Mouse (Mus musculus) forebrain, postnatal 0 days (tissue): ENCODE measurements around the gene Sytl2. TPM values are rescaled to one million over a fixed set of nuclear protein-coding genes. Genes with fewer than 3 reads are reported as not detected.

ENCODE experiments used
- ATAC-seq: fragments of 200-750 bp; cut with Nextera tagmentation; 2 replicates; pipeline ENCODE4 v1.8.0; 2017; ENCODE audit warnings: mild to moderate bottlenecking, moderate library complexity
- DNase-seq: peaks from one replicate; pipeline ENCODE4 v3.0.0-alpha.2; 2015
- H3K27ac ChIP-seq: fragments of 300-500 bp; sonication (generic); 2 replicates; pipeline ENCODE4 v1.5.1; 2014; ENCODE audit warnings: low read depth, mild to moderate bottlenecking, antibody characterized with exemption, low read length, moderate library complexity, mixed read lengths
- H3K27me3 ChIP-seq: fragments of 300-500 bp; sonication (generic); 2 replicates; pipeline ENCODE4 v1.6.1; 2014; ENCODE audit warnings: mild to moderate bottlenecking, low read length, mixed read lengths; ENCODE audit not compliant: insufficient read depth
- H3K36me3 ChIP-seq: fragments of 300-500 bp; sonication (generic); 2 replicates; pipeline ENCODE4 v1.6.1; 2014; ENCODE audit warnings: mild to moderate bottlenecking, moderate library complexity; ENCODE audit not compliant: insufficient read depth
- H3K4me1 ChIP-seq: fragments of 300-500 bp; sonication (generic); 2 replicates; pipeline ENCODE4 v1.6.1; 2014; ENCODE audit warnings: antibody characterized with exemption; ENCODE audit not compliant: insufficient read depth
- H3K4me2 ChIP-seq: fragments of 300-500 bp; sonication (generic); 2 replicates; pipeline ENCODE4 v1.6.1; 2014; ENCODE audit warnings: low read depth, mild to moderate bottlenecking, moderate library complexity
- H3K4me3 ChIP-seq: fragments of 300-500 bp; sonication (generic); 2 replicates; pipeline ENCODE4 v1.5.1; 2014; ENCODE audit warnings: low read depth, low read length, mixed read lengths
- H3K9ac ChIP-seq: fragments of 300-500 bp; sonication (generic); 2 replicates; pipeline ENCODE4 v1.6.1; 2014; ENCODE audit warnings: mild to moderate bottlenecking
- H3K9me3 ChIP-seq: fragments of 300-500 bp; sonication (generic); 2 replicates; pipeline ENCODE4 v1.6.1; 2016; ENCODE audit warnings: low read length
- CTCF ChIP-seq: sonication (generic); IDR thresholded peaks from 2 replicates; pipeline ENCODE4 v1.5.1; 2016; ENCODE audit warnings: antibody characterized with exemption, control low read depth, low read depth
- WGBS: fragments of 180-500 bp; shearing (Covaris S2); extraction: QIAGEN DNeasy Blood & Tissue Kit; methylation state at CpG from one replicate; pipeline ENCODE4 v1.1.7; 2014; 5-methylcytosine and 5-hydroxymethylcytosine counted together
- polyA plus RNA-seq: library from polyadenylated mRNA; unstranded; fragments of >200 nt; fragmentation: Nextera tagmentation; extraction: Ambion mirVana; gene quantifications from 2 replicates; pipeline ENCODE4 v1.2.1, GENCODE M21; 2015
- total RNA-seq: library from RNA; depleted of rRNA; stranded (reverse); fragments of >200 nt; gene quantifications from 2 replicates; pipeline ENCODE4 v1.2.3, GENCODE M21; 2014

Gene Sytl2
- total and polyA plus RNA-seq, 2 experiments from 2014 or later, result 5.2 to 6.5 TPM

- no peaks in the 10 kb centered on the region for H3K36me3 ChIP-seq
- H3K27ac ChIP-seq, result no peak overlapping the region
- peaks cover 3% of the 10 kb centered on the region; the same call in 1 of the 2 replicates for H3K27me3 ChIP-seq
- no peak for DNase-seq
- no peak for TF ChIP-seq CTCF
- ATAC-seq, result no peak
- 76% methylated on average over 6 of the region's 6 CpGs for WGBS
- H3K9ac ChIP-seq, result no peak overlapping the region
- H3K4me1 ChIP-seq, result no peaks in the 10 kb centered on the region
- H3K4me2 ChIP-seq, result no peak overlapping the region
- H3K9me3 ChIP-seq, result no peaks in the 10 kb centered on the region
- H3K4me3 ChIP-seq, result no peak overlapping the region
These were observed 6.0 kb downstream of the Sytl2 start for GRCm38 (mm10) chr7:90308003-90308402.

GRCm38 (mm10) chr7:90312151-90312883, 10.3 kb downstream of the Sytl2 start:
- Histone ChIP-seq H3K27me3 (no peaks in the 10 kb centered on the region), H3K4me3 (no peak overlapping the region), H3K27ac (no peak overlapping the region), H3K9me3 (no peaks in the 10 kb centered on the region), H3K4me2 (no peak overlapping the region), H3K9ac (no peak overlapping the region), H3K36me3 (no peaks in the 10 kb centered on the region), H3K4me1 (no peaks in the 10 kb centered on the region)
- no peak for TF ChIP-seq CTCF
- WGBS, result 80% methylated on average over 7 of the region's 7 CpGs
- ATAC-seq (no peak), DNase-seq (no peak)

- Histone ChIP-seq H3K27ac (no peak overlapping the region), H3K4me2 (no peak overlapping the region), H3K9me3 (no peaks in the 10 kb centered on the region), H3K4me1 (no peaks in the 10 kb centered on the region), H3K27me3 (no peaks in the 10 kb centered on the region), H3K36me3 (no peaks in the 10 kb centered on the region), H3K4me3 (no peak overlapping the region), H3K9ac (no peak overlapping the region)
- ATAC-seq (no peak), DNase-seq (no peak)
- WGBS, result 82% methylated on average over 3 of the region's 3 CpGs
- no peak for TF ChIP-seq CTCF
These were observed 11.4 kb downstream of the Sytl2 start for GRCm38 (mm10) chr7:90313421-90313820.

GRCm38 (mm10) chr7:90316823-90317222, 14.8 kb downstream of the Sytl2 start:
- no peak overlapping the region for H3K4me2 ChIP-seq
- no peaks in the 10 kb centered on the region for H3K36me3 ChIP-seq
- no peak overlapping the region for H3K4me3 ChIP-seq
- no peak overlapping the region for H3K9ac ChIP-seq
- TF ChIP-seq CTCF, result no peak
- no peak for DNase-seq
- ATAC-seq, result no peak
- no peaks in the 10 kb centered on the region for H3K9me3 ChIP-seq
- H3K27me3 ChIP-seq, result no peaks in the 10 kb centered on the region
- H3K4me1 ChIP-seq, result no peaks in the 10 kb centered on the region
- no peak overlapping the region for H3K27ac ChIP-seq
- whole genome bisulfite sequencing, result 96% methylated on average over 2 of the region's 2 CpGs

GRCm38 (mm10) chr7:90319446-90319845, 17.4 kb downstream of the Sytl2 start:
- no peak for ATAC-seq
- no peak for TF ChIP-seq CTCF

GRCm38 (mm10) chr7:90320124-90320523, 18.1 kb downstream of the Sytl2 start:
- no peak for ATAC-seq
- Histone ChIP-seq H3K27me3 (no peaks in the 10 kb centered on the region), H3K4me1 (no peaks in the 10 kb centered on the region), H3K9me3 (no peaks in the 10 kb centered on the region), H3K4me2 (no peak overlapping the region), H3K4me3 (no peak overlapping the region), H3K9ac (no peak overlapping the region), H3K27ac (no peak overlapping the region), H3K36me3 (no peaks in the 10 kb centered on the region)
- DNase-seq, result no peak
- TF ChIP-seq CTCF, result no peak
- 46% methylated on average over 5 of the region's 5 CpGs for WGBS

More at GRCm38 (mm10) chr7:90319446-90319845, 17.4 kb downstream of the Sytl2 start:
- Histone ChIP-seq H3K36me3 (no peaks in the 10 kb centered on the region), H3K9ac (no peak overlapping the region), H3K9me3 (no peaks in the 10 kb centered on the region), H3K4me3 (no peak overlapping the region), H3K27ac (no peak overlapping the region), H3K4me2 (no peak overlapping the region), H3K4me1 (no peaks in the 10 kb centered on the region), H3K27me3 (no peaks in the 10 kb centered on the region)
- DNase-seq, result no peak
- WGBS, result 76% methylated on average over 1 of the region's 1 CpGs

GRCm38 (mm10) chr7:90325166-90325565, 23.1 kb downstream of the Sytl2 start:
- ATAC-seq, result no peak
- no peaks in the 10 kb centered on the region for H3K4me1 ChIP-seq
- H3K9me3 ChIP-seq, result no peaks in the 10 kb centered on the region
- no peak overlapping the region for H3K27ac ChIP-seq
- no peak for TF ChIP-seq CTCF
- H3K36me3 ChIP-seq, result no peaks in the 10 kb centered on the region
- 92% methylated on average over 4 of the region's 4 CpGs for WGBS
- no peak for DNase-seq
- H3K4me3 ChIP-seq, result no peak overlapping the region
- H3K4me2 ChIP-seq, result no peak overlapping the region
- H3K9ac ChIP-seq, result no peak overlapping the region
- no peaks in the 10 kb centered on the region for H3K27me3 ChIP-seq
